Mouse (Mus musculus): ENCODE data around the gene Mtfp1.

GRCm38 (mm10) chr11:4117372-4118071 lies 22.3 kb upstream of the Mtfp1 start:
- TF ChIP-seq POLR2A (IDR thresholded peaks at IDR 0.05; ENCODE audit: insufficient read depth, low read length) (no peak), CTCF (IDR thresholded peaks at IDR 0.05; ENCODE audit: low read depth, low read length) (no peak), EP300 (IDR thresholded peaks at IDR 0.05; ENCODE audit: insufficient read depth, low read depth, low read length) (no peak)
